Mouse (Mus musculus): Measurements from ENCODE around the gene Hist1h2ad. TPM values are rescaled to one million over a fixed set of nuclear protein-coding genes. Genes with fewer than 3 reads are reported as not detected.
"Not testable (repeated sequence)": the region's sequence is repeated elsewhere in the genome, so short reads cannot be mapped to it uniquely, and the experiment has no call there.

Gene Hist1h2ad
- polyA plus RNA-seq (2014; fragmentation: Nextera tagmentation; extraction: Ambion mirVana): 0.84 and 0.92 TPM in 2 replicates

DNA sequence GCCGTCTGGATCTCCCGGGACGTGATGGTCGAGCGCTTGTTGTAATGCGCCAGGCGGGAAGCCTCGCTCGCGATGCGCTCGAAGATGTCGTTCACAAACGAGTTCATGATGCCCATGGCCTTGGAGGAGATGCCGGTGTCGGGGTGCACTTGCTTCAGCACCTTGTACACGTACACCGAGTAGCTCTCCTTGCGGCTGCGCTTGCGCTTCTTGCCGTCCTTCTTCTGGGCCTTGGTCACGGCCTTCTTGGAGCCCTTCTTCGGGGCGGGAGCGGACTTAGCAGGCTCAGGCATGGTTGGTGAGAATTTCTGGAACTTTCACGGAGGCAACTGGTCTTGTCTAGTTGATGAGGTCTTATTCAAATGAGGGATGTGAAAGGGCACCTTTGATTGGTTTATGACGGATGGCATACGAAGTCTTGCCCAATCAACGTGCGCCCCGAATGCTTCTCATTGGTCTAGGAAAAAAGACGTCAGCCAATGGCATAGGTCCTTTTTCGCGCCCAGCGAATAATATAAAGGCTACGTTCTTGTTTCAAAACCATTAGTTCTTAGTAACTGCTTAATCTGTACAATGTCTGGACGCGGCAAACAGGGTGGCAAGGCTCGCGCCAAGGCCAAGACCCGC lies at the start of gene Hist1h2ad, which contains the start of gene Hist1h2bf:
Hist1h2ad (plus strand) TSS at position 484 of the 627 bp plus-strand sequence.
Hist1h2bf (minus strand) TSS at position 299 of the 627 bp plus-strand sequence.
- Histone ChIP-seq H3K4me2 (peak within 1 kb of the TSS; percentile 92), H3K4me3 (ENCODE audit: low read depth, low read length) (peak within 1 kb of the TSS; percentile 50), H3K27ac (ENCODE audit: low read depth, low read length) (peak within 1 kb of the TSS; percentile 99), H3K9ac (ENCODE audit: low read depth, low read length) (peak within 1 kb of the TSS; percentile 79)
- H3K36me3 ChIP-seq (ENCODE audit: control insufficient read depth, insufficient read depth, low read length); H3K9me3 ChIP-seq (ENCODE audit: control insufficient read depth, low read length); H3K4me1 ChIP-seq (replicated peaks; ENCODE audit: control insufficient read depth, insufficient read depth, low read length); H3K27me3 ChIP-seq (replicated peaks; ENCODE audit: control insufficient read depth, insufficient read depth, low read length): not testable (repeated sequence)
- DNase-seq (ENCODE audit: low spot score): peak; percentile 80
- under 1% methylated on average over 30 of the region's 42 CpGs for WGBS
- ATAC-seq (replicated peaks; ENCODE audit: low FRiP score): peak; percentile 77

DNA sequence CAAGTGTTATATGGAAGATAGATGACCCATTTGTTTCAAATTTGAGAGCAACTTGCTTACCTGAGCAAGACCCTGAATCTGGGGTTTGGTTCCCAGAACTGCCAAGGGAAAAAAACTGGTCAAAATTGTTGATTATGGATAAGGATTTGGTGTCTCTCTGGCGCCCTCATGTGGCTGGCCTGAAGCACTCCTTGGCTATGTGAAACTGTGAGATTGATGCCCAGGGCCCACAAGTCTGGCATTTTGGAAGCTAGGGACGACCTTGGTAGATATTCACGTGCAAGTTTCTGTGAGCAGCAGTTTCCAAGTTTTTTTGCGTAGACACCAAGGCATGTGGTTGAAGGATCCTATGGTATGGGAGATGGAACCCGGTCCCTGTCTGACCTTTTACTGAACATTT lies 49.5 kb upstream of the Hist1h2ad start:
- 8% methylated on average over 5 of the region's 5 CpGs for WGBS
- H3K4me2 ChIP-seq: peak overlapping the region; percentile 31
- no peaks in the 10 kb centered on the region for H3K36me3 ChIP-seq (ENCODE audit: control insufficient read depth, insufficient read depth, low read length)
- no peaks in the 10 kb centered on the region for H3K9me3 ChIP-seq (ENCODE audit: control insufficient read depth, low read length)
- H3K4me3 ChIP-seq (ENCODE audit: low read depth, low read length): no peak overlapping the region
- ATAC-seq (replicated peaks; ENCODE audit: low FRiP score): no peak
- no peaks in the 10 kb centered on the region for H3K27me3 ChIP-seq (replicated peaks; ENCODE audit: control insufficient read depth, insufficient read depth, low read length)
- no peak overlapping the region for H3K9ac ChIP-seq (ENCODE audit: low read depth, low read length)
- H3K27ac ChIP-seq (ENCODE audit: low read depth, low read length): no peak overlapping the region
- H3K4me1 ChIP-seq (replicated peaks; ENCODE audit: control insufficient read depth, insufficient read depth, low read length): peaks cover 25% of the 10 kb centered on the region
- peak; percentile 78 for DNase-seq (ENCODE audit: low spot score)

DNA sequence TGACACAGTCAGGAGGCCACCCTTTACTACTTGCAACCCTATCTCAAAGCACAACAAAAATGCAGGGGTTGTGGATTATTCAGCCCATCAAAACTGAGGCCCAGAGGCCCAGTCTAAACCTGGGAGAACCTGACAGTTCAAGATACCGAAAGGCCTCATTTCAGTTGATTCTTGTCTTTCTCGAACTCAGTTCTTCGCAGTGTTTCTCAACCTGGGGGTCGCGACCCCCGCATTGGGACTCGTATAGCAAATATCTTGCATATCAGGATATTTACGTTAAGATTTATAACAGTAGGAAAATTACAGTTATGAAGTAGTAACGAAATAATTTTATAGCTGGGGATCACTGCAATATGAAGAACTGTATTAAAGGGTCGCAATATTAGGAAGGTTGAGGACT lies 48.3 kb upstream of the Hist1h2ad start:
- peaks cover 19% of the 10 kb centered on the region for H3K4me1 ChIP-seq (replicated peaks; ENCODE audit: control insufficient read depth, insufficient read depth, low read length)
- H3K4me2 ChIP-seq: peak overlapping the region; percentile 71
- DNase-seq (ENCODE audit: low spot score): no peak
- no peak for ATAC-seq (replicated peaks; ENCODE audit: low FRiP score)
- no peaks in the 10 kb centered on the region for H3K36me3 ChIP-seq (ENCODE audit: control insufficient read depth, insufficient read depth, low read length)
- peak overlapping the region; percentile 2; the same call in 1 of the 2 replicates for H3K27ac ChIP-seq (ENCODE audit: low read depth, low read length)
- WGBS: 2% methylated on average over 10 of the region's 10 CpGs
- peak overlapping the region; percentile 50 for H3K4me3 ChIP-seq (ENCODE audit: low read depth, low read length)
- H3K9me3 ChIP-seq (ENCODE audit: control insufficient read depth, low read length): no peaks in the 10 kb centered on the region
- H3K9ac ChIP-seq (ENCODE audit: low read depth, low read length): peak overlapping the region; percentile 1
- H3K27me3 ChIP-seq (replicated peaks; ENCODE audit: control insufficient read depth, insufficient read depth, low read length): no peaks in the 10 kb centered on the region

DNA sequence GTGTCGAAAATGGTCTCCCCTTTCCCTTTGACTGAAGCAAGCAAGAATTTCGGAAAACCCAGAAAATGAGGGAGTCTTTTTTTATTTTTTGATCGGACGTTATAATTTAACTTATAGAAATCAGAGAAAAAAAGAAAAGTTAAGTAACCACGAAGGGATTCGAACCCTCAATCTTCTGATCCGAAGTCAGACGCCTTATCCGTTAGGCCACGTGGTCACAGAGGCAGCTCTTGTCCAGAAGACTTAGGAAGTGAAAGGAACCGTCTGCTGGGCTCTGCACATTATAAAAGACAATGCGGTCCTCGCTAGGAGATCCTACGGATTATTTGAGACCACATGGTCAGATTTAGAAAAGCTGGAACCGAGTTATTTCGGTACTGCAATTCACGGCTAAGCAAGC lies 47.9 kb upstream of the Hist1h2ad start:
- Histone ChIP-seq H3K36me3 (ENCODE audit: control insufficient read depth, insufficient read depth, low read length) (no peaks in the 10 kb centered on the region), H3K9me3 (ENCODE audit: control insufficient read depth, low read length) (no peaks in the 10 kb centered on the region), H3K9ac (ENCODE audit: low read depth, low read length) (peak overlapping the region; percentile 58), H3K4me1 (replicated peaks; ENCODE audit: control insufficient read depth, insufficient read depth, low read length) (peaks cover 15% of the 10 kb centered on the region), H3K27me3 (replicated peaks; ENCODE audit: control insufficient read depth, insufficient read depth, low read length) (no peaks in the 10 kb centered on the region), H3K4me3 (ENCODE audit: low read depth, low read length) (peak overlapping the region; percentile 50), H3K4me2 (peak overlapping the region; percentile 71), H3K27ac (ENCODE audit: low read depth, low read length) (peak overlapping the region; percentile 11; the same call in 1 of the 2 replicates)
- ATAC-seq (replicated peaks; ENCODE audit: low FRiP score): 0 out of 2 replicates have a peak, but pooled peaks have one; percentile 24
- peak; percentile 90 for DNase-seq (ENCODE audit: low spot score)
- WGBS: under 1% methylated on average over 17 of the region's 17 CpGs

DNA sequence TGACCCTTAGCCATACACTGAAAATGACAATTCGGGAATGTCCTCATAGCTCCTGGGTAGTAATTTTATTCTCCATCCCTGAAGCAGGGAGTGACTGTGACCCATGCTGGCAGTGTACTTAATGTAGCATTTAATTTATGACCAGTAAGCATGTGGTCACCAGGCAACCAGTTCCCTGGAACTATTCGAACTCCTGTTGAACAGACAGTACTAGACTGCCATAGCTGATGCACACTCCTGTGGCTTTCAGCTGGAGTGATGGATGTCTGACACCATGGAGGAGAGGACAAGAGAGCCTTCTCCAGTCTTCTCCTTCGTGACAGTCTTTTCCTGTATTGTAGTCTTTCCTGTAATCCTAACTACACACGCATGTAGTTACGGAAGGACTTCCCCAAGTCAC lies 45.2 kb upstream of the Hist1h2ad start:
- 80% methylated on average over 5 of the region's 5 CpGs for WGBS
- Histone ChIP-seq H3K4me3 (ENCODE audit: low read depth, low read length) (no peak overlapping the region), H3K36me3 (ENCODE audit: control insufficient read depth, insufficient read depth, low read length) (no peaks in the 10 kb centered on the region), H3K4me2 (peak overlapping the region; percentile 25; the same call in 1 of the 2 replicates), H3K4me1 (replicated peaks; ENCODE audit: control insufficient read depth, insufficient read depth, low read length) (peaks cover 17% of the 10 kb centered on the region), H3K27ac (ENCODE audit: low read depth, low read length) (no peak overlapping the region; the same call in 1 of the 2 replicates), H3K27me3 (replicated peaks; ENCODE audit: control insufficient read depth, insufficient read depth, low read length) (no peaks in the 10 kb centered on the region), H3K9me3 (ENCODE audit: control insufficient read depth, low read length) (no peaks in the 10 kb centered on the region), H3K9ac (ENCODE audit: low read depth, low read length) (no peak overlapping the region)
- ATAC-seq (replicated peaks; ENCODE audit: low FRiP score) (no peak), DNase-seq (ENCODE audit: low spot score) (no peak)

DNA sequence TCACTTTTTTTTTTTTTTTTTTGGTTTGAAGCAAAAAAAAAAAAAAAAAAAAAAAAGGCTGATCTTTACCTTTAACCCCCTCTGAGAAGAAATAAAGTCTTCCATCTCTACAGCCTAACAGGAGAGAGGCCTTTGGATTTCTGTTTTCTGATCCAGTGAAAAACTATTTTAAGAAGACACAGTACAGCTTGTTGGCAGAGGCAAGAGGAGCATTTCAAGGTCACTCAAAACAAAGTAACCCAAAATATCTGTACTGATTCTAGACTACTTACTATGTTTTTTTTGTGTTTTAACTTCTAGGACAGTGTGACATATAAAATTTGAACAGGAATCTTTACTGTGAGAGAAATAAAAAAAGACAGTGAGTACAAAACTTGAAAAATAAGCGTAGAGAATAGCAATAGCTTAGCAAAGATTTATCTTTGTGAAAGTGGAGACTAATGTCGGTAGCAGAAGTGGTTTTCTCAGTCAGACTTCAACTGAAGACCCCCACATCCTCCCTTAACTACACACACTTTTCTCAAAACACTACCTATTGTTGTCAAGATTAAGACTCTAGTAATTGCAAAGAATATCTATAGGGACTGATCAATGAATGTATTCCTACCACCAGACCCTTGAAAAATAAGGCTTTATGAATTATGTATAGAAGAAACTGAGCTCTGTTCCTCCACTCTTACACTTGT lies 44.6 kb upstream of the Hist1h2ad start:
- Histone ChIP-seq H3K4me3 (ENCODE audit: low read depth, low read length) (peak overlapping the region; percentile 65), H3K4me1 (replicated peaks; ENCODE audit: control insufficient read depth, insufficient read depth, low read length) (peaks cover 17% of the 10 kb centered on the region), H3K27ac (ENCODE audit: low read depth, low read length) (peak overlapping the region; percentile 100; the same call in 1 of the 2 replicates), H3K9me3 (ENCODE audit: control insufficient read depth, low read length) (no peaks in the 10 kb centered on the region), H3K4me2 (peak overlapping the region; percentile 88), H3K36me3 (ENCODE audit: control insufficient read depth, insufficient read depth, low read length) (no peaks in the 10 kb centered on the region), H3K27me3 (replicated peaks; ENCODE audit: control insufficient read depth, insufficient read depth, low read length) (no peaks in the 10 kb centered on the region), H3K9ac (ENCODE audit: low read depth, low read length) (peak overlapping the region; percentile 94)
- DNase-seq (ENCODE audit: low spot score) (no peak), ATAC-seq (replicated peaks; ENCODE audit: low FRiP score) (no peak)
- 22% methylated on average over 2 of the region's 2 CpGs for WGBS

DNA sequence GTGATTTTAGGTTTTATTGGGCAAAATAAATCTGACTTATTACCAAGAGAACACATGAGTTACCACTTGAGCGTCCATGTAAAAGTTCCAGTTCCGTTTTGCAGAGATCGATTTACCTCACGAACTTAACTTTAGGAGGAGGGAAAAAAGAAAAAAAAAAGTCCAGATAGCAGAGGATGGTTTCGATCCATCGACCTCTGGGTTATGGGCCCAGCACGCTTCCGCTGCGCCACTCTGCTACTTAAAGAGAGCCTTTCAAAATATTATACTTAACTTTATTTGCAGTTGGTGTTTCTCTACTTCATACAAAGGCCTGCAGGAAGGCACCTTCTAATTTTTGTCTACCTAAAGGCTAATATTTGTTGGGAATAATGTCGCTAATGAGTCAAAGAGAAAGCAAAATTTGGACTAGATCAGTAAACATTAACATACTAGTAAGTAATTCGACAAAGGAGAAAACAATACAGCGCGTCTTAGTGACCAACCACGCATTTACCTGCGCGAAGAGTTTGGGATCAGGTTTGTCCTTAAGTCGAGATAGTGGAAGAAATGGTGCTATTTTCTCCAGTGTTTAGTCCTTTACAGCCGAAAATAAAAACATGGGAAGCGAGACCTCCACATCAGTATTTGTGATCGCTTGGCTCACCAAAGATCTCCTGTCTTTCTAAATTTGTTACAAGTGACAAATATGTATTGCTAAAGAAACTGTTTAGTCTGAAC lies 43.8 kb upstream of the Hist1h2ad start:
- peak overlapping the region; percentile 65 for H3K4me3 ChIP-seq (ENCODE audit: low read depth, low read length)
- WGBS: under 1% methylated on average over 20 of the region's 20 CpGs
- H3K4me2 ChIP-seq: peak overlapping the region; percentile 88
- H3K9me3 ChIP-seq (ENCODE audit: control insufficient read depth, low read length): no peaks in the 10 kb centered on the region
- no peaks in the 10 kb centered on the region for H3K27me3 ChIP-seq (replicated peaks; ENCODE audit: control insufficient read depth, insufficient read depth, low read length)
- DNase-seq (ENCODE audit: low spot score) (no peak), ATAC-seq (replicated peaks; ENCODE audit: low FRiP score) (no peak)
- peaks cover 17% of the 10 kb centered on the region for H3K4me1 ChIP-seq (replicated peaks; ENCODE audit: control insufficient read depth, insufficient read depth, low read length)
- H3K27ac ChIP-seq (ENCODE audit: low read depth, low read length): peak overlapping the region; percentile 100
- peak overlapping the region; percentile 94 for H3K9ac ChIP-seq (ENCODE audit: low read depth, low read length)
- H3K36me3 ChIP-seq (ENCODE audit: control insufficient read depth, insufficient read depth, low read length): no peaks in the 10 kb centered on the region

Measured in liver, embryonic 11.5 days (tissue).